Mouse (Mus musculus) cerebellum, adult 11-12 months (tissue): ENCODE data around the gene Il16.

ENCODE experiments used
- DNase-seq: peaks from one replicate; pipeline ENCODE4 v3.0.0; 2022

Il16 gene

GRCm38 (mm10) chr7:83599913-83600286 is 145.6 kb downstream of the Il16 start:
- DNase-seq = peak; percentile 39

DNA sequence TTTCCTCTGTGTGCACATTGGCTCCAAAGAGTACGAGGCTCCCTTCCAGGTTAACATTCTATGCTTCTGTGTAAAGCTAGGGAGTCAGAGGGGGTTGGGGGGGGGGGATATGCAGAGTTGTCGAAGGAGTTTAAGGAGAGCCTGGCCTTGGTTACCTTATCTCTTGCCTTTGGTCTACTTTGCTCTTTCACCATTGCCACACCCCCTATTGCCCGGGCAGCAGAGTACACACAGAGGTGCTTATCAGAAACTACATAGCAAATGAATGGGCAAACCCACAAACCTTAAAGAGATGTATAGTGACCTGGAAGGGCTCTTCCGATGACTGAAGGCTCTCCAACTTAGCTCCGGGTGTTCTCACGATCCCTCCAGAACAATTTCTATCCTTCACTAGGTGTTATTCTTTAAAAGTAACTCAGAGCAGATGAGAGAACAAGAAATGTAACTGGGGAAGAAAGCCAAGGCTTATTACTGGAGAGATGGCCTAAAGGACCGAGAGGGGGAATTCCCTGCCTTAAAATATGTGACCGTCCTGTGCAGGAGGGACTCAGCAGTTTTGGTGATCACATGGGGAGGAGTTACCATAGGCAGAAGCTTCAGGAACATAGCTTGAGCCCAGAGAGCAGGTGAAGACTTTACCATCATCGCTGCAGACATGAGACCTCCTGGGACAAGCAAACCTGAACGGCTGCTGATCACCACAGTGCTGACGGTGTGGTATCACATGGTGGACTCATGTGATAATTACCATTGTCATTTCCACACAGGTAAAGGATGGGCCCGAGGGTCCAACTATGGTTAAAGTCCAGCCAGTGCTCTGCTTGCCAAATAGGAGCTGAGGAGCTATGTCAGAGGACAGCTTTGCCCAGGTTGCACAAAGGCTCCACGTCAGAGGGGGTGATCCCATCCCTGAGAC is 146.3 kb downstream of the Il16 start:
- DNase-seq = no peak

DNA sequence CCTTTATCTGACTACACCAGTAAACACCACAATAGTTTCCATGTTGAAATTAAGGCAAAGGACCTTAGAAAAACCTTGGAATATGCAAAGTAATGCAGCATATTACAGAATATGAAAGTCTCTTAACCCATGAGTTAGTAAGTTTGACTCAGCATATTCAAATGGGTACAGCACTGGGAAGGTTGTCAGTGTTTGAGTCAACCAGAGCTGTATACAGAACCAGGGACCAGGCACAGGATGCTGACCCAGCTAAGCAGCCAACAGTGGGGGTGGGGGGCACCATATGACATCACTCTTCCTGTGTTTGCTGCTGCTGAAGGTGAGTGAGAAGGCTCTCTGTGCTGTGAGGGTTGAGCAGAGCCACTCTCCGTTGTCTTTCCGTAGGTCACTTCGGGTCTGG is 148.5 kb downstream of the Il16 start:
- no peak for DNase-seq

DNA sequence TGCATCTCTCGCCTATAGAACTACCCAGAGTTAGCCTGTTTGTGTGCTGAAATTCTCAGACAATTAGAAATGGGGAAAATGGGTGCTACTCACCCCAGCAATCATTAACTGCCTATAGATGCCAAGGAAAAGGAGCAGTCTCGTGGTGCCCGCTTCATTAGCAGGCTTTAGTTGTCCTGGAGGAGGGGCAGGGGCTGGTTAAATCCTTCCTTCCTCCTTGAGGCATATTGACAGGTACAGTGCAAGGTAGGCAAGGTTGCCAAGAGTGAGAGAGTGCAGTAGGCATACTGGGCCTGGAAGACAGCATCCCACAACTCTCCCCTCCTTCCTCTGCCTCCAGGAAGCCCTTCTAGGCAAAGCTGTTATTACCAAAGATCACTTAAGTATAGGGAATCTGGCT is 151.5 kb downstream of the Il16 start:
- DNase-seq = no peak
